Mouse (Mus musculus): Measurements from ENCODE around the gene Carmil1.

- TF ChIP-seq POLR2A (IDR thresholded peaks at IDR 0.05; ENCODE audit: insufficient read depth, low read depth, low read length) (no peak), CTCF (IDR thresholded peaks at IDR 0.05; ENCODE audit: insufficient read depth, low read depth, low read length) (no peak)
Measured at GRCm38 (mm10) chr13:24240430-24240829, 40.2 kb downstream of the Carmil1 start.

Data from olfactory bulb, adult 2 months (tissue).